Mouse (Mus musculus): ENCODE measurements around the gene Fxyd2. TPM values are rescaled to one million over a fixed set of nuclear protein-coding genes. Genes with fewer than 3 reads are reported as not detected.

Fxyd2 gene
- total RNA-seq, 2 experiments from 2014 or later: 4.8 to 6.5 TPM

DNA sequence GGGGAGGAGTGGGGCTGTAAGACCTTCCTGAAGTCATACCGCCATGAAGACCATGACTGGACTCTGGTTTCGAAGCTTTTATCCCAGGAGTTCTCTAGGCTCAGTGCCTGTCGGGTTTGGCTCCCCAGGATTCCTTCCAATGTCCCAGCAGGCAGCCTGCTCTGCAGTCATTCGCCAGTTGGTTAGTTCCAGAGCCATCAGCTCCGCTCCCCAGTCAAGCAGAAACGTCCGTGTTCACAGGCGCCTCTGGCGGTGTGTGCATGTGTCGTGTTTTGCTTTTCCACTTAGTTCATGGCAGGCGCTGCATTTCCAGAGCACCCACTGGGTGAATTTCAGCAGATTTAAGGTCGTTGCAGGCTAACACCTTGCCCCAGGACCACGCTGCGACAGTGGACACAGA is 58.9 kb downstream of the Fxyd2 start:
- Histone ChIP-seq H3K27ac (no peak overlapping the region; the same call in 1 of the 2 replicates), H3K4me3 (no peak overlapping the region)
- intact Hi-C loops (cut with DNase I): no loop called here
- no peak; the same call in 1 of the 2 replicates for TF ChIP-seq CTCF (IDR thresholded peaks at IDR 0.05)
- DNase-seq (ENCODE audit: extremely low spot score in 1 of 2, low spot score in 2 of 2): no peak

Other genes starting within 250 kb of the Fxyd2 start
- gene BC049352, start 217.7 kb upstream of the Fxyd2 start, total RNA-seq (2021): under 1 TPM; 0.63 to 0.75 TPM
- not detected for gene Tmprss4, start 195.6 kb upstream of the Fxyd2 start, total RNA-seq (2021)
- 1 to 10 TPM; 3.0 to 3.3 TPM for gene Il10ra, start 130.5 kb upstream of the Fxyd2 start, total RNA-seq (2021)
- gene Tmprss13, start 80.6 kb upstream of the Fxyd2 start, total RNA-seq (2021): not detected
- 100 to 1,000 TPM; 106 to 107 TPM for gene Fxyd6, start 29.5 kb upstream of the Fxyd2 start, total RNA-seq (2021)
- gene Dscaml1, start 27.0 kb downstream of the Fxyd2 start, total RNA-seq (2021): 10 to 100 TPM; 58.0 to 61.5 TPM